Mouse (Mus musculus): ENCODE data around the gene Mrpl35. TPM values are rescaled to one million over a fixed set of nuclear protein-coding genes. Genes with fewer than 3 reads are reported as not detected.

Gene Mrpl35
- total RNA-seq, 2 experiments from 2014 or later = 31.2 to 31.8 TPM

GRCm38 (mm10) chr6:71823085-71823484, 3.7 kb downstream of the Mrpl35 start:
- no peak for TF ChIP-seq CTCF (conservative IDR thresholded peaks at IDR 0.05)
- peak overlapping the region; percentile 76 for H3K4me3 ChIP-seq
- no peak for DNase-seq (ENCODE audit: low spot score in 2 of 2)
- H3K27ac ChIP-seq = peak overlapping the region; percentile 76

DNA sequence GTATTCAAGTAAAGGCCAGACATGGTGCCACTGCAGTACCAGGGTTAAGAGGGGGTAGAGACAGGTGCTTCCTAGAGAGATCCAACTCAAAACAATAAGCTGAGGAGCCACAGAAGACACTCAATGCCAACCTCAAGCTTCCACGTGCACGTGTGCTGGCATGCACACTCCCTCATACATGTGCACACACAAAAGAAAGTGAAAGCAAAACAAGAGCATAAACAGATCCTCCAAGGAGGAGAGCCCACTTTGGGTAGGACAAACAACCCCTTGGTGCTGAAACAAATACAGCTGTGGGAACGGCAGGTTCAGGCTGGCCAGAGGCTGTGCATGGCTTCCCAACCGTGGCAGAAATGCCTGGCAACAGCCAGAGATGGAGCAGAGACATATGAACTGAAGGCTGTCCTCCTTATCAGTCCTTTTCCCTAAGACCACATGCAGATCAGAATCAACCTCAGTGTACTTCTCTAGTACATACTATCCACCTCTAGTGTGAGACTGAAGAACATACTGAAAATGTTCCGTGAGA, 6.9 kb downstream of the Mrpl35 start:
- no peak for DNase-seq (ENCODE audit: low spot score in 2 of 2)

DNA sequence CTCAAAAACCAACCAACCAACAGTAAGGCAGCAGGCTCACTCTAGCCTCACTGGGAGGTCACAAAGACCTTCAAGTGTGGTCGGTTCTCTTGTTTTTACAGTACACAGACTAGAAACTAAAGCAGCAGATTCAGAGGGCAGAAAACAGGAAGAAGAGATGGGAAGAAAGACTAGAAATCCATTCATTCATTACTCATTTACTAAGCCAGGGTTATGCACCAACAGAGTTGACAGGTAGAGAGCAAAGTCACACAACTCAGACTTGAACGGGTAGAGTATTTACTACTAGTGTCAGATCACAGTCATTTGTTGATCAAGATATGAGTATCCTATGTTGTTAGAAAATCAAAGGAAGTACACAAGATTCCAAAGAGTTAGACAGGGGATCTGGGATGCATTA, 13.9 kb downstream of the Mrpl35 start:
- no peak for TF ChIP-seq CTCF (conservative IDR thresholded peaks at IDR 0.05)
- Histone ChIP-seq H3K4me3 (no peak overlapping the region), H3K27ac (no peak overlapping the region)
- DNase-seq (ENCODE audit: low spot score in 2 of 2) = no peak

More for the DNA sequence above, 6.9 kb downstream of the Mrpl35 start:
- no peak overlapping the region for H3K4me3 ChIP-seq
- no peak for TF ChIP-seq CTCF (conservative IDR thresholded peaks at IDR 0.05)
- H3K27ac ChIP-seq = no peak overlapping the region

- no peak overlapping the region for H3K27ac ChIP-seq
- TF ChIP-seq CTCF (conservative IDR thresholded peaks at IDR 0.05) = no peak
- H3K4me3 ChIP-seq = no peak overlapping the region
- DNase-seq (ENCODE audit: low spot score in 2 of 2) = no peak
These were observed 16.9 kb downstream of the Mrpl35 start for GRCm38 (mm10) chr6:71809890-71810289.

GRCm38 (mm10) chr6:71806713-71807112, 20.1 kb downstream of the Mrpl35 start:
- DNase-seq (ENCODE audit: low spot score in 2 of 2) = no peak
- no peak overlapping the region for H3K4me3 ChIP-seq
- no peak overlapping the region for H3K27ac ChIP-seq
- no peak for TF ChIP-seq CTCF (conservative IDR thresholded peaks at IDR 0.05)

GRCm38 (mm10) chr6:71804061-71804829, 22.5 kb downstream of the Mrpl35 start:
- H3K4me3 ChIP-seq = no peak overlapping the region
- H3K27ac ChIP-seq = peak overlapping the region; percentile 81
- peak; percentile 81 to 84 for DNase-seq (ENCODE audit: low spot score in 2 of 2)
- peak; percentile 99 for TF ChIP-seq CTCF (conservative IDR thresholded peaks at IDR 0.05)

DNA sequence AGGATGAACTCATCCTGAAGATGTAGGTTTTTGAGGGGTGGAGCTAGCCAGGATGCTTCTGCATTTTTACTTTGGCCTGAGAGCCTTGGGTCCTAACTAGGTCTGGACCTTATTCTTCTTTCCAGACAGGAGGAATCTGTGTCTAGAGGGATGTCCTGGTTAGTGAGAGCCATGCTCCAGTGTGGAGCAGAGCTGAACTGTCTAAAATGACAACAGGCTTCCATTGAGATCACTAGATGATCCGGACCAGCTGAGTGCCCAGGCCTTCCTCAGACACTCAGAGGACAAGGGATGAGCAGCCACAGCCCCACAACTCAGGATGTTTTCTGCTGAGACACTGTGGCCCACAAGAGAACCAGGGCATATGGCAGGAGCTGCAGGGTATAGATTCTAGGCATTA, 23.2 kb downstream of the Mrpl35 start:
- no peak for TF ChIP-seq CTCF (conservative IDR thresholded peaks at IDR 0.05)
- Histone ChIP-seq H3K4me3 (no peak overlapping the region), H3K27ac (peak overlapping the region; percentile 81)
- DNase-seq (ENCODE audit: low spot score in 2 of 2) = no peak

GRCm38 (mm10) chr6:71801714-71802094, 25.1 kb downstream of the Mrpl35 start:
- Histone ChIP-seq H3K27ac (peak overlapping the region; percentile 68), H3K4me3 (no peak overlapping the region)
- no peak for TF ChIP-seq CTCF (conservative IDR thresholded peaks at IDR 0.05)

GRCm38 (mm10) chr6:71801011-71801713, 25.6 kb downstream of the Mrpl35 start:
- DNase-seq (ENCODE audit: low spot score in 2 of 2) = no peak
- H3K4me3 ChIP-seq = no peak overlapping the region
- TF ChIP-seq CTCF (conservative IDR thresholded peaks at IDR 0.05) = no peak
- H3K27ac ChIP-seq = peak overlapping the region; percentile 68

More at GRCm38 (mm10) chr6:71801714-71802094, 25.1 kb downstream of the Mrpl35 start:
- DNase-seq (ENCODE audit: low spot score in 2 of 2) = peak in 1 of 2 experiments; percentile 41

DNA sequence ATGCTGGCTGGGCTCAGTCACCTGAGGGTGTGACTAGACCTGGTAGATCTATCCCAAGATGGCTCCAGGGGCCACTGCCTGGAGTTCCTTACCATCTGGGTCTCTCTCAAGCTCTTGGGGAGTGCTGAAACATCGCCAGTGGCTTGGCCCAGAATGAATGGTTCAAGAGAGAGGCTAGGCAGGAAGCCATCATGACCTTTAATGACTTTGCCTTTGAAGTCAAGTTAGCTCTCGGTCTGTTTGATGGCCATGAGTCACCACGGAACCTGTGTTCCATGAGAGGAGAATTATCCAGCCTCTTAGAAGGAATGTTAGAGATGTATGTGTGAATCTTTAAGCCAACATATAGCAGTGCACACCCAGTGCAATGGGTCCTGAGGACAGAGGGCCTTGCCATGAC, 27.4 kb downstream of the Mrpl35 start:
- DNase-seq (ENCODE audit: low spot score in 2 of 2) = no peak
- TF ChIP-seq CTCF (conservative IDR thresholded peaks at IDR 0.05) = no peak
- Histone ChIP-seq H3K27ac (no peak overlapping the region), H3K4me3 (no peak overlapping the region)

GRCm38 (mm10) chr6:71791771-71792170, 35.0 kb downstream of the Mrpl35 start:
- no peak for DNase-seq (ENCODE audit: low spot score in 2 of 2)

DNA sequence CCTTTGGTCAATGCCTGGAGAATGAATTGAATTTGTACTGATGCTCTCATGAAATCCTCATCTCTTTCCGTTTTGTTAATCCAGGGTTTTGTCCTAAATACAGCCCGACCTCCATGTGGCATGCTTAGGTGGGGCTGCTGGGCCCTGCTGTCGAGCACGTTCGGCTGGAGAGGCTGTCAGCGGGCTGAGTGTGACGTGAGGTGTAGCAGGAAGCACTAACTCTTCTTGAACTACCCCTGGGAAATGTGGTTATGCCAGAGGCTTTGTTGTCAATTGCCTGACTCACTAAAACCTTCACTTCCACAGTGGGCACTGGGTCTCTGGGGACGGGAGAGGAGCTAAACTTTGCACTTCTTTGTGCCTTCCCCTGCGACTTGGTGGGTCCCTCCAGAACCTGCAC, 38.4 kb downstream of the Mrpl35 start:
- no peak overlapping the region for H3K27ac ChIP-seq
- no peak for DNase-seq (ENCODE audit: low spot score in 2 of 2)
- no peak overlapping the region for H3K4me3 ChIP-seq
- TF ChIP-seq CTCF (conservative IDR thresholded peaks at IDR 0.05) = no peak

More at GRCm38 (mm10) chr6:71791771-71792170, 35.0 kb downstream of the Mrpl35 start:
- TF ChIP-seq CTCF (conservative IDR thresholded peaks at IDR 0.05) = no peak
- no peak overlapping the region for H3K4me3 ChIP-seq
- no peak overlapping the region for H3K27ac ChIP-seq

DNA sequence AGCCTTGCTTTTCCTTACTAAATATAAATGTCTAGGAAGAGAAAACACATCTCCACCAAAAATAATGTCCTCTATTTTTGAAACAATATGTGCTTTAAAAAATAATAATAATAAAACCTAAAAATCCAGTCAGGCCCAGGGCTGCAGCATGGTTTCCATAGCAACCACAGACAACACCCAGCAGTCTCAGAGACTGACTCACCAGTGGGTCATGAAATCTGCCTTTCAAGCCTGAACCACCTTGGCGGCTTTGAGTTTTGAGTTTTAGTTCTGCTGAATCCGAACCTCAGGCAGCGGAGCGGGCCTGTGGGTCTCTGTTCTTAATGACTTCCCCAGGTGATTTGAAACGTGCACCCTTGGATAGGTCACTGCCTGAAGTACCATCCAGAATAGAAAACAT, 43.6 kb downstream of the Mrpl35 start:
- TF ChIP-seq CTCF (conservative IDR thresholded peaks at IDR 0.05) = no peak
- Histone ChIP-seq H3K4me3 (no peak overlapping the region), H3K27ac (peak overlapping the region; percentile 67; the same call in 1 of the 2 replicates)
- DNase-seq (ENCODE audit: low spot score in 2 of 2) = no peak
